Mouse (Mus musculus) cerebellum, adult 9-10 months (tissue): ENCODE measurements at regions not wholly inside any gene's neighbourhood (a gene's known extent, or its start where the extent isn't known, plus 50 kb on each side); places are given as distances from the start of the nearest gene placed in this dataset.

Experiments
- DNase-seq: peaks from one replicate; pipeline ENCODE4 v3.0.0; 2022

DNA sequence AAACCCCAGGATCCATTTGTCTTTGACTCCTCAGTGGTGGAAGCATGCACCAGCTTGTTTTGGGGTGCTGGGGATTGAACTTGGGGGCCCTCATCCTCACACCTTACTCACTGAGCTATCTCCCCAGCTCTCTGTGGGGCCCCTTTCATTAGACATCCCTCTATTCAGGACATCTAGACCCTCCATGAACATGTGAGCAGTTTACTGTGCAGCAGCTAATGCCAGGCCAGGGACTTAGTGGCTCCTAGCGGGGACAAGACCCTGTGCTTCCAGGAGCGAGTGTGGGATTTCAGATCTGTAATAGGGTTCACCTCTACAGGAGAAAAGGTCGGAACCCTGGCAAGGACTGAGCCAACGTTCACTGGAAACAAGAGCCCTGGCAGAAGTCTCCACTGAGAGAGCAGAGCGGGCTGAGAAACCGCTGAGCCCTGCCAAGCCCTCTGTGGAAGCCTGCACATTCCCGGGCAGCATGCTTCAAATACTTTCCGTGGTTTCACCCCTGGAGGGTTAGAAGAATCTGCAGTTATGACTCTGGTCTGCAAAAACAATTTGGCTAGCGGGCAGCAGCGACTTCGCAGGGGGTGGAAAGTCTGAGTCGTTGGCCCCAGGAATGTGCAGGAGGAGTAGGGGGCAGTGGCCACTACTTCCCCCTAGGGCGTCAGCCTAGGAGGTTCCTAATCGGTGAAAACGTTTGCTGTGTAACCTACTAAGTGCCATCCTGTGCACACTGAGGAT is 125.6 kb downstream of the Smad6 start:
- no peak for DNase-seq

DNA sequence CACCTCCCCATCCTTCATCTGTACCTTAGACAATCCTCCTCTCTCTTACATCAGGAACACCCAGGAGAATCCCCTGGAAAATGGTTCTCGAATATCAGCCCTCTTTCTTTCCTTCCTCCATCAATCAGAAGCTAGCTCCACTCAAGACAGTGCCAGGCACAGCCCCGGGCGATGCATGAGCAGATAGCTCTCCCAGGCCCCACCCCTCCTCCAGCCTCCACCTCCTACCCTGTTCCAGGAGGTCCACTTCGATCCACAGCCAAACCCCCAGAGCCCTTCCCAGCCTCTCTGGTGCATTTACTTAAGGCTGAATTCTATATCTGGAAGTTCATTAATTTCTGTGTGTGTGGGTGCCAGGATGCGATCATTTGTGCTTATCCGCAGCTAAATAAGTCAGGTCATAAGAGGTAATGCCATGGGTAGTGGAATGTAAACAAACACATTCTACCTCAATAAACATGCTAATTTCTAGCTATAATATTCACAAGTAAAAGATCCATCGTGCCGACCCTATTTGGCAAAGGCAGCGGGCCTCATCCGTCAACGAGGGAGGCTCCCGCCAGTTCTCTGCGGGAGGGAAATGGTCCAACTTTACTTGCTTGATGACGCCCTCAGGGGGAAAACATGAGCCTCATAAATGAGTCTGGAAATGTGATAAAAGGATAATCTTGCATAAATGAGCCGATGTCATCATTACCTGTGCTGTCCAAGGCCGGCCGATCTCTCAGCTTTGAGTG is 129.5 kb downstream of the Smad6 start:
- no peak for DNase-seq

DNA sequence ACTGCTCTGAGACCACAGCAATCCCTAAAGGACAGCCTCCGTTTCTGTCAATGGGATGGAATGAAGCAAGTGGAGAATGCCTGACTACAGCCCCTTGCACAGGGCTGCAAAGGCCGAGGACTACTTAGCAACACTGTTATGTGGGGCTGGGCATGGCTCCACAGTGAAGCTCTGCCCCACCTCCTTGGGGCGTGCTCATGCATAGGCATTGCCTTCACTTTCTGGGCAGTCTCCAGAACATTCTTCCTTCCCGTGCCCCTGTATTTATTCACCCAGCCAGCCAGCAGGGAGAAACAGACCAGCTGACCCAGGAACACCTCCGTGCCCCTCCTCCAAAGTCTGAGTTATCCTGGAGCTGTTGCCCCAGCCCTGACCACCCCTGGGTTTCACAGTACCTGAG is 131.1 kb downstream of the Smad6 start:
- no peak for DNase-seq

DNA sequence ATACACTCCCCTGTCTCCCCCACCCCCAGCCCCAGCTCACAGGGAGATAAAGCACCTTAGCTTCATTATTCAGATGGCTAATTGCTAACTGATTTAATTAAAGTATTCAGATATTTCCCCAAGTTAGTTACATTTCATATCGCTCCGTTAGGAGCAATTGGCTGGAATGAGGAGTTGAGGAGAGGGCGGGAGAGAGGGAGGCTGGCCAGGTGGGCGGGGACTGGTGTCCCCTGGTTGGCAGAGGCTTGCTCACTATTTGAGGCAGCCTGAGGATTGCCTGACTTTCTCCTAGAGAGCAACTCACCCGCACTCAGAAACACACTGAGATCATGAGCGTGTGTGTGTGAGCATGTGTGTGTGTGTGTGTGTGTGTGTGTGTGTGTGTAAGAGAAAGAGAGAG is 131.8 kb upstream of the Smad3 start:
- DNase-seq, result no peak

DNA sequence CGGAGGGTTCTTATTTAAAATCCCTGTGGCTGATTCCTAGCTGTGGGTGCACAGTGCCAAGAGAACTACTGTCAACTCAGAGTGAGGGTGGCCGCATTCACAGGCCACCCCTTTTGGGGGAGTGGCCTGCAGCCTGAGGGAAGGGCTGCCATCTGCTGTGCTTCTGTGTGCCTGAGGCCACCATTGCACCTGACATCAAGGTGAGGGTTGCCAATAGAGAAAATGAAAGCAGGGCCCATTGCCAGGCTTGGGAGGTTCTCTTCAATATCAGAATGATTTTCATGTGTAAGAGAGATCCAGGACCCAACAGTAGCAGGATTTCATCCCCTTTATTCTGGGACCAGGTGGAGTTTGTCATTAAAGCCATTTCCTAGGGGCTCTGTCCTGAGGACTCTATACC is 127.2 kb upstream of the Smad3 start:
- DNase-seq, result no peak

DNA sequence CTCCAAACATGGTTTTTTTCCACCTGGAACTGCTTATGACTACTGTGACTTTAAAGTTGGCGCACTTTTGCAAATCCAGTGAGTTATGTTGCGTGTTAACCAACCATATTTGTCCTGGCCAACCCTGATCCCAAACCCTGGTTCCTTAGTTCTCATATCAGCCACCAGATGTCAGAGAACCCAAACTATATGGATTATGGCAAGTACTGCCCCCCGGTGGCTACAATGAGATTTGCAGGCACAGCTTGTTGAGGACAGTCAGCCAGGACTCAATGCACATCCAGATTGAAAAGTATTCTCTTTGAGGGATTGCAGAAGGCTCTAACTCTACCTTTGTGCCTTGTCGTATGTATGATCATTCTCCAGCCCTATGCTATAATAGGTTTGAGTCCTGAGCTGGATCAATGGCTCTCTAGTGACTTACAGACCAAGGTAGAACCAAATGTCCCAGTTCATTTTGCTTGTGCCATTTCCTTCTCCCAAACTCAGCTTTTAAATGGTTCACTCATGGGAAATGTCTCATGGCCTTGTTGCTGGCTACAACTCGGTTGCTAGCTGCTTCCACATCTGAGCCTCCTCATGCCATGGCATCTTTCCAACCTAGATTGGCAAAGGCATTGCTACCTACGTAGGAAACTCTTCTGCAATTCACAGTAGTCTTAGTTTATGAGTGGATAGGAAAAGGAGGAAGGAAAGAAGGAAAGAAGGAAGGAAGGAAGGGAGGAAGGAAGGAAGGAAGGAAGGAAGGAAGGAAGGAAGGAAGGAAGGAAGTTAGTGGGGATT is 126.1 kb upstream of the Smad3 start:
- DNase-seq, result no peak

DNA sequence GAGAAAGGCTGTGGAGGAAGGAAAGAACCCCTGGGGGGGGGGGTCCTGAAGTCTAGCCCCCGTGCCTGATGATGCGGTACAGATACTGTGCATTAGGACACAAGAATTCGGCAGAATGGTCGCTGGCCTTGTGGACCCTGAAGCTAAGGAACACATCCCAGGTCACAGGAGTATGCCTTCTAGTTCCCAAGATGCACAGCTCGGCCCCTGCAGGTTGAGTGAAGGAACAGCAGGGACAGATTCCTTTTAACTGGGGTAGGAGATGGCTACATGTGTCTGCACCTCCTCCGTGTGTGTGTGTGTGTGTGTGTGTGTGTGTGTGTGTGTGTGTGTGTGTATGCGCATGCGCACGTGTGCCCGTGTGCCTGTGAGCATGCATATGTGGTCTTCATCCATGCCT is 123.9 kb upstream of the Smad3 start:
- no peak for DNase-seq

DNA sequence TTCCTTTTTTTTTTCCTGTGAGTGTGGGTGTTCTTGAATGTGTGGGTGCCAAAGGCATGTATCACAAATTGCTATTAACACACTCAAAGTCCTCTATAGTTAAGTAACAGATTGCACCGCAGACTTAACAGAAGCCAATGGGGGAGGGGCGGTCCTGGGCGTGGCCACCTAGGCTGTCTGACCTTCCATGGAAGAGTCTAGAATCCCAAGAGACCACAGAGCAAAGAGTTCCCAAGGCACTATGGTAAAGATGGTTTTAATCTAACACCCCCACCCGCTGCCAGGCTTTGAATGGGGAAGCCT is 123.4 kb upstream of the Smad3 start:
- DNase-seq, result no peak

DNA sequence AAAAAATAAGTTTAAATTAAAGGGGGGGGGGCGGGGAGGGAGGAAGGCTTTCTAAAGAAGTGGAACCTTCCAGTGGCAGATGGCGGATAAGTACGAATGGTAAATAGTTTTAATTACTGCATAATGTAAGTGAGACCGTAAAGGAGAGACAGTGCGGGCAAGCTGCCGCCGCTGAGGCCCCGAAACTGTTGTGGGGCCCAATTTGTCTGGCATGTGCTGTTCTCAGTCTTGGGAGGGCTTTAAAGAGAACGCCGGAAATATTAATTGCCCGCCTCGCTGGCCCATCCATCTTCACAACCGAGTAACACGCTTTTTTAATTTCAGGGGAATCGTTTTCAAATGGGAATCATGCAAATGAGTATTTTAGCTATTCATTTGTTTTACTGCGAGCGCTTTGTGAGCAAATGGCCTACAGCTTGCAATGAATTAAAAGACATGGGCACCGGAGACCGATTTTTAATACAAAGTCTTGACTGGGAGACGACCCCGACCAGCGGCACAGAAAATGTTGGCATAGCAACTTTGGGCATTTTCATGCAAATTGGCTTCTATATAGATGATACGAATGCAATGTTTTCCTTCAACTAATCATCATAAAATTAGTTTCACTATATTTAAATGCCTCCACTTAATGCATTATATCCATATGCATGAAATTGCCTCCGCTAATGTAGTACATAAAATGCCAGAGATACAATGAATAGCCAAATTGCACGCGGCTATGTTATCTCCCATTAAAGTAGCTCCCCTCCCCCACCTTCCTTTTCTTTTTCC is 122.9 kb upstream of the Smad3 start:
- DNase-seq, result no peak

DNA sequence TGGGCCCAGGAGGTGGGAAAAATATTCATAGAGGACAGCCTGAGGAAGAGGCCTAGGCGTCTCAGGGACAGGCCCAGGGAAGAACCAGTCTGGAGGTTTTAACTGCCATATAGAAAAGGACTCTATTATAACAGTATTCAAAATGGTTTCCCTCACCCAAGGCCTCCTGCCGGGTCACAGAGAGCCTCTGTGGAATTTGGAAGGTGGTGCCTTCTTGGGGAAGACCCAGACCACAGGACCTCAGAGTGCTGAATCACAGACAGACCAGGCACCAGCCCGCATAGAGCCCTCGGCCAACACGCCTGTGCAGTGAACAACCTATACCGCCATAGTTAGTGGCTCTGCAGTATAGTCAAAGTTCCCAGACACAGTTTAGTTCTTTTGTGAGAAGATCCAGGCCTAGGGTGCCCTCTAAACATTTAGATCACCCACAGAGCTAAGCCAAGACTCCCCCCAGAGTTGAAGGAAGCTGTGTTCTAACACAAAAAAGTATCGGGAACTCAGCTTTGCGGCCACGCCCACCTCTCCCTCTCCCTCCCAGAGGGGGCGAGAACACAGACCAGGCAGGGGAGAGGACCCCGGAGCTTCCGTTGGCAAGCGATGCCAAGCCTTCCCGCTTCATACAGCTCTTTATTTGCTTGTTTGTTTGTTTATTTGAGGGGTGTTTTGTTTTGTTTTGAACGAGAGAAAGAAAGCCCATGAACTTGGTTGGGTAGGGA is 122.1 kb upstream of the Smad3 start:
- no peak for DNase-seq

DNA sequence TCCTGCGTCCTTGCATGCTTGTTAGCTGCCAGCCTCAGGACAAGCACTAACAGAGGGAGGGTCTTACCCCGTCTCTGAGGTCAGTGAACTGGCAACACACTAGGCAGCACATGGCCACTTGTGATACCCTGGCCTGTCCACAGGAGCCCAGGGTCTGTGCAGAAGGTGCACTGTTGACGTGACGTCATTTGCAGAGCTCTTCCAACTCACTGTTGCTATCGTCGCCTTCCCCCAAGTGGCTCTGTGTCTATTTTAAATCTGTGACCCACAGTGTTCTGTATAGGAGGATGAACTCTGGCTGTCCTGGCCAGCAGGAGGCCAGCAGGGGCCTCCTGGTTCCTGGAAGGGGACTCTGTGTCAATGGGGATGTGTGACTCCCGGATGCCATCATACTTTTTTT is 120.1 kb upstream of the Smad3 start:
- no peak for DNase-seq

DNA sequence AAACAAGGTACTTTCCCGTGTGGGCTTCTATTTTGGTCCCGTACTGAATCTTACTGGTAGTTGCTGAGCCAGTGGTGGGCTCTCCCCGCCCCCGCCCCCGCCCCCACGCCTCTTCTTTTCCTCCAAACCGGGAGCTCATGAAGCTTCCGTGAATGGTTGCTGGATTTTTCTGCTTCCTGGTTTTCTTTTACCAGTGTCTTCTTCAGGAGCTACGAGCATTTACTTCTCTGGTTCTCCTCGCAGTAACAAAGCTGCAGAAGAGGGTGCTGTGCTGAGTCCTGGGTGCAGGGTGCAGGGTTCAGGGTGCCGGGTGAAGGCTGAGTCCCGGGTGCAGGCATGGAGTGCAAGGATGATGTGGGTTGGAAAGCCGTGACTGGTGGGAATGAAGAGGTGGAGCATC is 119.1 kb upstream of the Smad3 start:
- DNase-seq, result no peak

DNA sequence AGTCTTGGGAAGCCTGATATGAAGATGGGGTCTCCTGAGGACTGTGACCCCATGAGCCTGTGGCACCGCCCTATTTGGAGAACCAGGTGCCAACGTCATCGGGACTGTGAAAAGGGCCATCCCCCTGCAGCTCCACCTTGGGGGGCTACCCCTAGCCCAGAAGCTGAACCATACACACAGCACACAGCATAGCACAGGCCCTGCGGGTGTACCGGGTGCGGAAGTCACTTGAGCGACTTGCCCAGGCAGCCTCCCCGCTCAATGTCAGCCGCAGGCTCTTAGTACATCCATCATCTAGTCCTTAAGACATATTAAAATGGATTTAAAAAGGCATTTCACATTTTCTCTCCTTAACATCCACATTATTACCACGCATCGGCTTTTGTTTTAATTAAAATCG is 118.2 kb upstream of the Smad3 start:
- no peak for DNase-seq

DNA sequence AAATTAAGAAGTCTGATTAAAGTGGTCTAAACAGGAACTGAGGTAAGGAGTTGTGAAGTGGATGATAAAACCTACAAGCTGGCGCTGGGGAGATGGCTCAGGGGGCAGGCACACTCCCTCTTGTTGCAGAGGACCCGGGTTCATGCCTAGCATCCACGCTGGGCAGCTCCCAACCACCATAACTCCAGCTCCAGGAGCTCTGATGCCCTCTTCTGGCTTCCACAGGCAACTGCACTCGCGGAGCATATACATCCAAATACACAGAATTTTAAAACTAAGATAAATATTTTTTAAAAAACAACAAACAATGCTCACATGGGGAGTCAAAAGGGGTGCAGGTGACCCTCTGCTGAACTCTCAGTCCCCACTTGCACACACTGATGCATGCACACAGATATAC is 117.4 kb upstream of the Smad3 start:
- no peak for DNase-seq

DNA sequence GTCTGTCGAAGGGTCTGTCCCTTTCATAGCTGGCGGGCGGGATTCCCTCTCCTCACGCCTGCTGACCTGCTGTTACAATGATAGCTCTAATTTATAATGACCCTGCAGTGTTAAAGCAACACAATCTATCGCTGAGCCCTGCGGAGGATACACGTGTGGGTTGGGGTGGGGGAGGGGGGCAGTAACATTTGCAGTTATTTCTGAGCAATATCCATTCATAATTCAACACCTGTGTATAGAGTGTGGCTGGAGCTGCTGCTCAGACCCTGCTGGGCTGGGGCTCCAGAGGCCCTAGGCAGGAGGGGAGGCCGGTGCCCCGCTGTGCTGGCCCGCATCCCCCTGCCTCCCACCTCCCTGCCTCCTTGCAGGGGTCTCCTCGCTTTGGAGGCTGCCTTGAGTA is 106.6 kb upstream of the Smad3 start:
- no peak for DNase-seq

DNA sequence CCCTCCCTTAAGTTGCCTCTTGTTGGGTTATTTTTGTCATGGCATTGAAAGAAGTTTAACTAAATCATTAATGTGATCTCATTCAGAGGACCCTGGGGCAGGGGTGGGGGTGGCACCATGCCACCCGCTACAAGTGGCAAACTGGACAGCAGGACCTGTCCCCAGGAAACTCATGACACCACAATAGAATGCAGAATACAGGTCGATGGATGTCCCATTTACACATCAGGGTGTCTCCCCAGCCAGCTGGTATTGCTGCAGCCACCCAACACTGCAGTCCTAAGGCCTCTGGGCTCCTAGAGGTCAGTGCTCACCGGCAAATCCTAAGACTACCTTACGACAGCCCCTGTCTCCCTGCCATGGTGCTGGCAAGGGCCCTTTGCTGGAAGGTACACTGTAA is 105.5 kb upstream of the Smad3 start:
- DNase-seq, result no peak

DNA sequence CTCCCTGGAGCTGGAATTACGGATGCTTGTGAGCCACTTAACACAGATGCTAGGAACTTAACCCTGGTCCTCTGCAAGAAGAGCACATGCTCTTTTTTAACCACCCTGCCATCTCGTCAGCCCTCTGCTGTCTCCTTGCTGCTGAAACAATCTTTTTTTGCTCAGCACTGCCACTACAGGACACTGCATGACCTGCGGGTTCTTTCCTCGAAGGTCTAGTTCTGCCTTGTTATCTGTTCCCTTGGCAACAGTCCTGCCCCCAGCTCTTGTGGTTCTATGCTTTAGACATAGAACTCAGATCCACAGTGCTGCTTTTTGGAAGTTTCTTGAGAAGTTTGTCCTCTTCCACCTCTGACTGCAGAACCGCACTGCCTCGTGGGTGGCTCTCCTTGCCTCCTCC is 104.6 kb upstream of the Smad3 start:
- no peak for DNase-seq

DNA sequence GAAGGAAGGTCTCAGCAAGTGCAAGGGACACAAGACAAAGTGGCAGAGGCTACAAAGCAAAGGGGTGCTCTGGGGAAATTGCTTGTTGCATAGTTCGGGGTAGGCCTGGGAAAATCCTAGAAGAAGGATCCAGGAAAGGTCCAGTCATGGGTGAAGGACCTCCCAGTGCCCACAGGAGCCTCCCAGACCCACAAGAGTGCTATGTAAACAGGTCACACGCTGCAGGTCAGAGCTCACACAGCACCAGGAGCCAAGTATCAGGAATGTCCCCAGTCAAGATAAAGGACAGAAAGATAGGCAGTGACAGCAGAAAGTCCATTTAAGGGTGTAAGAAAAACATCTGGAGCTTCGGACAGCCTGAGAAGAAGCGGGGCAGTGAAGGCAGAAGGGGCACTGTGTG is 103.6 kb upstream of the Smad3 start:
- no peak for DNase-seq

DNA sequence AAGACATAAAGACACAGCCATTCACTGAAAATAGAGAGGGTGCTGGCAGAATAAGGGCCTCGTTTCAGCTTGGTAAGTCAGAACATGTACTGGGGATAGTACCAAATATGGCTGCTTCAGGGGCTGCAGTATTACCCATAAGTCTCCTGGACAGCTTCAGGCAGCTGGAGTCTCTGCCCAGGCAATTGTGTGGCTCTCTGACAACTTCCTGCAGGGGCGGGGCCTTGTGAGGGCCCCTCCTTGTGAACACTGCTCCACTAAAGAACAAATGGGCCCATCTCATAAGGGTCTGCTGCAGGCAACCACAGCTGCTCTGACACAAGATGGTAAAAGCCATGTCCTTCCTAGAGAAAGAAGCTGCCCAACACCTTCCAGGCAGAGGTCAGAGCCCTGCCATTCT is 102.4 kb upstream of the Smad3 start:
- DNase-seq, result no peak

DNA sequence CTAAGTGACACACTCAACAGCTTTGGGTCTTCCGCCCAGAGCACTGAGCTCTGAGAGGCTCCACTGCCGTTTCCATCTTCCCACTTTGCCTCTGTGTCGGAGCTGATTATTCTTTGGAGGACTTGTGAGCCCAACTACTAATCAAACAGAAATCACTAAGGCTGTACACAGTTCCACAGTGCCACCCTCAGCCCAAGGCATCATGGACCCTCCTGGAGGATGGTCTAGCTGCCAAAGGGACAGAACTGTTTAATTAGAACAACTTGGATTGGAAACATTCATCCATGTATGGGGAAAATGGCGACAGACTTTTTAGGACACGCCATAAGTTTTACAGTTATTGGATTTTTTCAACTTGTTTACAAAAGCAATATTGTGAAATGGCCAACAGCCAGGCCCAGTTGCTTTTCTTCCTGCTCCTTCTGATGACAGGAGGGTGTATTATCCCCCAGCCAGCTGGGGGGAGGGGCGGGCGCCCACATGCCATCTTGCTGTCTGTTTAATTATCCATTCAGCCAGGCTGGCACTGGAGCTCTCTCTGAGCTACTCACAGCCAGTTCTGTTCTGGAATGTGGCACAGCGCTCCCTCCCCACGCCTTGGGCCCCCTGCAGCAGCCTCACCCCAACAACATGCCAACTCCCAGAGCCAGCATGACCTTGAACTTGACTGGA is 98.4 kb upstream of the Smad3 start:
- DNase-seq, result no peak

DNA sequence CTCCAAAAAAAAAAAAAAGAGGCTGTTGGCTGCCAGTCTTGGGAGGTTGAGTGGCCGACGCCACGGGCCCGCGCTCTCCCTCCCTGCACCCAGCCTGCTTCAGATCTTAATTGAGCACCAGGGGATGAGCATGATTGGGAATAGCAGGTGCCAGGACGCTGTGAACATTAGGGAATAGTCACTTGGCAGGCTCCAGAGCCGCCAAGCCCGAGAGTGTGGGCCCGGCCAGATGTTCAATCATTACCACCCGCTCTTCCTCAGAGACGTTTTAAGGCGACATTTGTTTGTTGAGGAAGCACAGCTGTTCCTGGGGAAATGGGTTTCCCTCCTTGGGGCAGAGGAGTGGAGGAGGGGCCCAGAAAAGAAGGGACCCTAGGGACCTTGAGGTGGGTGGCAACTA is 94.0 kb upstream of the Smad3 start:
- no peak for DNase-seq

DNA sequence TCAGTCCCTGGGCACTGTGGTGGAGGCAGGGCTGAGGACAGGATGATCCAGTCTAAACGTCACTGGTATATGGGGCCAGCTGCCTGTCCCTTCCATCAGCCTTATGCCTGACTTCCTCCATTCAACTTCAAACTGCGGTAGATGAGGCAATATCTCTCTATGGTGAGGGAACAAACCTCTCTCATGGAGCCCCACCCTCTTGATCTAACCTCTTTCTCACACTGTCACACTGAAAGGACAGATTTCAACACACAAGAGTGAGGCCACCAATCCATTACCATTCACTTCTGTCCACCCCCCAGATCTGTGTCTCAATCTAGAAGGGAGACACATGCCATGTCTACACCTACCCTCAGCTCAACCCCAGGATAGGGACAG is 92.5 kb upstream of the Smad3 start:
- no peak for DNase-seq
